ENCODE assay signal across 18 mouse cellular contexts in genomic region chr10:120674321-120675045, GRCm38 (mm10).
DNase-seq lines count a peak whose midpoint lies in the region; ATAC-seq and TF ChIP-seq lines count a peak whose summit lies in the region.
"Had no signal": no experiment of that assay in that cellular context is flagged by ENCODE, and none has a peak within 500 bp of the region (broad histone marks: within the 10 kb centered on the region; RNA-seq: fewer than 3 reads in every experiment).

No protein-coding gene starts in this region.

- no peak overlapping the region for H3K4me3 ChIP-seq in heart, embryonic 11.5 days (ENCODE audit: low read depth, low read length)
- H3K4me3 ChIP-seq in heart, adult 2 months, result no peak overlapping the region
- H3K4me3 ChIP-seq in liver, embryonic 14.5 days (ENCODE audit: insufficient read depth in 1 of 2, low read depth in 2 of 2, low read length in 2 of 2), result no peak overlapping the region
- H3K4me3 ChIP-seq: embryonic facial prominence, embryonic 15.5 days; forebrain, embryonic 15.5 days; hindbrain, embryonic 13.5 days; lung, embryonic 15.5 days; neural tube, embryonic 15.5 days had no signal

- no peaks in the 10 kb centered on the region for H3K79me2 ChIP-seq in heart, adult 2 months (replicated peaks; ENCODE audit: control insufficient read depth, insufficient read depth, low read length)

- DNase-seq in heart, adult 2 months, result no peak
- DNase-seq in 416B (ENCODE audit: low read depth), result peak; percentile 94
- DNase-seq in c-Kit-positive CD71-negative TER-119-negative erythroid progenitor cells, embryonic 14.5 days (ENCODE audit: low read depth), result peak; percentile 40
- DNase-seq in liver, embryonic 14.5 days (ENCODE audit: low read depth in 3 of 3, low spot score in 3 of 3), result peak in 1 of 3 experiments; percentile 20
- DNase-seq in c-Kit-positive CD71-positive TER-119-positive erythroid progenitor cells, embryonic 14.5 days (ENCODE audit: low spot score), result no peak
- DNase-seq in kidney, postnatal 36 days, result no peak
- DNase-seq in left cerebral cortex, postnatal 10 days (ENCODE audit: extremely low spot score in 1 of 2, low spot score in 2 of 2), result no peak
- DNase-seq: B cell, adult 2 months; gastrocnemius, postnatal 14 days; right cerebral cortex, postnatal 14 days had no signal

- no peaks in the 10 kb centered on the region for H3K36me3 ChIP-seq in heart, embryonic 11.5 days (ENCODE audit: control insufficient read depth, insufficient read depth, low read length)
- H3K36me3 ChIP-seq in heart, adult 2 months (ENCODE audit: control insufficient read depth, insufficient read depth, low read length), result no peaks in the 10 kb centered on the region
- no peaks in the 10 kb centered on the region for H3K36me3 ChIP-seq in liver, embryonic 14.5 days (replicated peaks; ENCODE audit: control insufficient read depth, insufficient read depth, low read depth)
- H3K36me3 ChIP-seq: embryonic facial prominence, embryonic 15.5 days; forebrain, embryonic 15.5 days; G1E; hindbrain, embryonic 13.5 days; lung, embryonic 15.5 days; neural tube, embryonic 15.5 days had no signal

- TF ChIP-seq EP300 in heart, adult 2 months (IDR thresholded peaks at IDR 0.05; ENCODE audit: insufficient read depth, low read depth, low read length), result no peak
- TF ChIP-seq EP300 in liver, embryonic 14.5 days (IDR thresholded peaks at IDR 0.05; ENCODE audit: low read depth), result no peak

- peaks cover 15% of the 10 kb centered on the region for H3K4me1 ChIP-seq in heart, embryonic 11.5 days (ENCODE audit: control insufficient read depth, insufficient read depth, low read length)
- H3K4me1 ChIP-seq in heart, adult 2 months (ENCODE audit: control insufficient read depth, insufficient read depth, low read length), result no peaks in the 10 kb centered on the region; the same call in 1 of the 2 replicates
- H3K4me1 ChIP-seq in liver, embryonic 14.5 days (replicated peaks; ENCODE audit: control insufficient read depth in 2 of 2, insufficient read depth in 2 of 2, low read length in 1 of 2), result peaks cover 0 to 20% of the 10 kb centered on the region in 2 experiments; a peak in 1 of 4 replicates
- H3K4me1 ChIP-seq: forebrain, embryonic 15.5 days had no signal

- no peaks in the 10 kb centered on the region for H3K27me3 ChIP-seq in heart, embryonic 11.5 days (ENCODE audit: control insufficient read depth, insufficient read depth, low read length)
- no peaks in the 10 kb centered on the region for H3K27me3 ChIP-seq in heart, adult 2 months (ENCODE audit: control insufficient read depth, insufficient read depth, low read length)
- H3K27me3 ChIP-seq in liver, embryonic 14.5 days (ENCODE audit: control insufficient read depth, insufficient read depth, low read length), result no peaks in the 10 kb centered on the region
- H3K27me3 ChIP-seq: embryonic facial prominence, embryonic 15.5 days; forebrain, embryonic 15.5 days; hindbrain, embryonic 13.5 days; lung, embryonic 15.5 days; neural tube, embryonic 15.5 days had no signal

- H3K9ac ChIP-seq in heart, embryonic 11.5 days (ENCODE audit: low read depth, low read length), result no peak overlapping the region
- no peak overlapping the region for H3K9ac ChIP-seq in heart, adult 2 months (ENCODE audit: low read depth, low read length)
- no peak overlapping the region for H3K9ac ChIP-seq in liver, embryonic 14.5 days (replicated peaks)
- H3K9ac ChIP-seq: embryonic facial prominence, embryonic 15.5 days; forebrain, embryonic 15.5 days; hindbrain, embryonic 13.5 days; lung, embryonic 15.5 days; neural tube, embryonic 15.5 days had no signal

- intact Hi-C loops in heart, adult 2 months (cut with DNase I), result no loop called here
- intact Hi-C loops in left cerebral cortex, postnatal 10 days (cut with DNase I), result no loop called here

- H3K27ac ChIP-seq in heart, embryonic 11.5 days (ENCODE audit: low read depth, low read length), result peak overlapping the region; percentile 7
- H3K27ac ChIP-seq in heart, adult 2 months, result no peak overlapping the region
- no peak overlapping the region for H3K27ac ChIP-seq in liver, embryonic 14.5 days
- H3K27ac ChIP-seq: embryonic facial prominence, embryonic 15.5 days; forebrain, embryonic 15.5 days; hindbrain, embryonic 13.5 days; lung, embryonic 15.5 days; neural tube, embryonic 15.5 days had no signal

- peak; percentile 46 for ATAC-seq in heart, embryonic 11.5 days (replicated peaks; ENCODE audit: insufficient number of reproducible peaks, low FRiP score, low TSS enrichment)
- ATAC-seq in liver, embryonic 14.5 days (ENCODE audit: insufficient read depth), result peak; percentile 41; the same call in 1 of the 2 replicates
- ATAC-seq: forebrain, embryonic 15.5 days; intestine, postnatal 0 days had no signal

- no peak for TF ChIP-seq CTCF in heart, adult 2 months (IDR thresholded peaks at IDR 0.05)
- TF ChIP-seq CTCF in liver, embryonic 14.5 days (IDR thresholded peaks at IDR 0.05; ENCODE audit: low read depth), result no peak

- no peak for TF ChIP-seq POLR2A in heart, adult 2 months (IDR thresholded peaks at IDR 0.05; ENCODE audit: insufficient read depth, low read depth, low read length)

- H3K4me2 ChIP-seq in heart, embryonic 11.5 days, result no peak overlapping the region
- H3K4me2 ChIP-seq in liver, embryonic 14.5 days (ENCODE audit: low read depth), result no peak overlapping the region; the same call in 1 of the 2 replicates
- H3K4me2 ChIP-seq: embryonic facial prominence, embryonic 15.5 days; forebrain, embryonic 15.5 days; hindbrain, embryonic 13.5 days; lung, embryonic 15.5 days; neural tube, embryonic 15.5 days had no signal

- peaks cover 3% of the 10 kb centered on the region; the same call in 1 of the 2 replicates for H3K9me3 ChIP-seq in heart, embryonic 11.5 days (replicated peaks; ENCODE audit: control insufficient read depth, low read length)
- no peaks in the 10 kb centered on the region for H3K9me3 ChIP-seq in liver, embryonic 14.5 days (ENCODE audit: control insufficient read depth, low read length)
- H3K9me3 ChIP-seq: embryonic facial prominence, embryonic 15.5 days; forebrain, embryonic 15.5 days; hindbrain, embryonic 13.5 days; lung, embryonic 15.5 days; neural tube, embryonic 15.5 days had no signal

- WGBS in heart, embryonic 11.5 days (ENCODE audit: insufficient replicate concordance), result 54% methylated on average over 10 of the region's 10 CpGs
- WGBS in heart, adult 2 months, result 29% methylated on average over 10 of the region's 10 CpGs
- 22% methylated on average over 10 of the region's 10 CpGs for WGBS in liver, embryonic 14.5 days (ENCODE audit: insufficient replicate concordance)

Comparison
In these comparisons a context has a peak if more than half of its experiments do, and no peak if none do; other contexts are left out.
1. DNase-seq: peak in 416B (single experiment) and c-Kit-positive CD71-negative TER-119-negative erythroid progenitor cells, embryonic 14.5 days (single experiment); none in heart, adult 2 months (0 of 2), c-Kit-positive CD71-positive TER-119-positive erythroid progenitor cells, embryonic 14.5 days (single experiment), kidney, postnatal 36 days (0 of 2) and left cerebral cortex, postnatal 10 days (0 of 2).